Mouse (Mus musculus) hindbrain, embryonic 15.5 days (tissue): ENCODE measurements around the gene Thap12. TPM values are rescaled to one million over a fixed set of nuclear protein-coding genes. Genes with fewer than 3 reads are reported as not detected.

Source experiments
- polyA plus RNA-seq: library from polyadenylated mRNA; unstranded; fragments of >200 nt; fragmentation: Nextera tagmentation; extraction: Ambion mirVana; gene quantifications from 2 replicates; pipeline ENCODE4 v1.2.1, GENCODE M21; 2015

Gene Thap12
- polyA plus RNA-seq, 1 experiment from 2014 or later, result 45.9 TPM

Other genes starting within 250 kb of the Thap12 start
- gene Lrrc32, start 213.8 kb upstream of the Thap12 start, polyA plus RNA-seq, result 4.6 and 5.6 TPM in 2 replicates
- 30.6 and 33.4 TPM in 2 replicates for gene Emsy, start 46.3 kb upstream of the Thap12 start, polyA plus RNA-seq
- gene Wnt11, start 132.0 kb downstream of the Thap12 start, polyA plus RNA-seq, result 1.2 and 1.9 TPM in 2 replicates